Mouse (Mus musculus): ENCODE results near the gene Zfp2. TPM values are rescaled to one million over a fixed set of nuclear protein-coding genes. Genes with fewer than 3 reads are reported as not detected.

The Zfp2 gene
- polyA plus RNA-seq, 1 experiment from 2014 or later, result 7.8 TPM

- H3K27me3 ChIP-seq (ENCODE audit: control insufficient read depth, insufficient read depth, low read length), result no peaks in the 10 kb centered on the region
- H3K9me3 ChIP-seq (ENCODE audit: control insufficient read depth, low read length), result peaks cover 24% of the 10 kb centered on the region
- no peaks in the 10 kb centered on the region for H3K4me1 ChIP-seq (ENCODE audit: control insufficient read depth in 2 of 2, insufficient read depth in 2 of 2, low read length in 2 of 2)
- no peak overlapping the region for H3K27ac ChIP-seq (replicated peaks in 1 of 2; ENCODE audit: control insufficient read depth in 1 of 2, insufficient read depth in 1 of 2, low read depth in 2 of 2, low read length in 2 of 2)
- ATAC-seq (ENCODE audit: insufficient number of reproducible peaks, insufficient read depth, low FRiP score, low read depth), result no peak
- H3K4me3 ChIP-seq (ENCODE audit: control insufficient read depth in 1 of 2, insufficient read depth in 1 of 2, low read depth in 1 of 2, low read length in 2 of 2), result no peak overlapping the region
- no peak overlapping the region for H3K9ac ChIP-seq (ENCODE audit: low read length)
- H3K4me2 ChIP-seq (ENCODE audit: low read length), result no peak overlapping the region
- H3K36me3 ChIP-seq (ENCODE audit: control insufficient read depth, insufficient read depth, low read length), result peaks cover 81% of the 10 kb centered on the region
- WGBS, result 86% methylated on average over 5 of the region's 5 CpGs
These were observed 7.8 kb downstream of the Zfp2 start for GRCm38 (mm10) chr11:50908136-50908535.

- no peaks in the 10 kb centered on the region for H3K27me3 ChIP-seq (ENCODE audit: control insufficient read depth, insufficient read depth, low read length)
- H3K36me3 ChIP-seq (ENCODE audit: control insufficient read depth, insufficient read depth, low read length), result peaks cover 28% of the 10 kb centered on the region
- no peaks in the 10 kb centered on the region for H3K4me1 ChIP-seq (ENCODE audit: control insufficient read depth in 2 of 2, insufficient read depth in 2 of 2, low read length in 2 of 2)
- H3K9ac ChIP-seq (ENCODE audit: low read length), result no peak overlapping the region
- 64% methylated on average over 1 of the region's 1 CpGs for WGBS
- no peak overlapping the region for H3K4me3 ChIP-seq (ENCODE audit: control insufficient read depth in 1 of 2, insufficient read depth in 1 of 2, low read depth in 1 of 2, low read length in 2 of 2)
- H3K27ac ChIP-seq (replicated peaks in 1 of 2; ENCODE audit: control insufficient read depth in 1 of 2, insufficient read depth in 1 of 2, low read depth in 2 of 2, low read length in 2 of 2), result no peak overlapping the region
- peaks cover 61% of the 10 kb centered on the region for H3K9me3 ChIP-seq (ENCODE audit: control insufficient read depth, low read length)
- H3K4me2 ChIP-seq (ENCODE audit: low read length), result no peak overlapping the region
- no peak for ATAC-seq (ENCODE audit: insufficient number of reproducible peaks, insufficient read depth, low FRiP score, low read depth)
These were observed 18.6 kb downstream of the Zfp2 start for GRCm38 (mm10) chr11:50897359-50897758.

- Histone ChIP-seq H3K4me1 (ENCODE audit: control insufficient read depth in 2 of 2, insufficient read depth in 2 of 2, low read length in 2 of 2) (no peaks in the 10 kb centered on the region), H3K9ac (ENCODE audit: low read length) (no peak overlapping the region), H3K27me3 (ENCODE audit: control insufficient read depth, insufficient read depth, low read length) (no peaks in the 10 kb centered on the region), H3K4me3 (ENCODE audit: control insufficient read depth in 1 of 2, insufficient read depth in 1 of 2, low read depth in 1 of 2, low read length in 2 of 2) (no peak overlapping the region), H3K36me3 (ENCODE audit: control insufficient read depth, insufficient read depth, low read length) (no peaks in the 10 kb centered on the region), H3K9me3 (ENCODE audit: control insufficient read depth, low read length) (peaks cover 15% of the 10 kb centered on the region), H3K4me2 (ENCODE audit: low read length) (no peak overlapping the region), H3K27ac (replicated peaks in 1 of 2; ENCODE audit: control insufficient read depth in 1 of 2, insufficient read depth in 1 of 2, low read depth in 2 of 2, low read length in 2 of 2) (no peak overlapping the region)
- 35% methylated on average over 2 of the region's 2 CpGs for WGBS
- ATAC-seq (ENCODE audit: insufficient number of reproducible peaks, insufficient read depth, low FRiP score, low read depth), result no peak
These were observed 23.5 kb downstream of the Zfp2 start for GRCm38 (mm10) chr11:50892441-50892840.

GRCm38 (mm10) chr11:50887390-50888128 lies 28.4 kb downstream of the Zfp2 start, which contains the start of gene Zfp454:
Gene Zfp454, minus strand, starts transcription at chr11:50887651.
- Histone ChIP-seq H3K4me2 (ENCODE audit: low read length) (peak within 1 kb of the TSS; percentile 87), H3K4me3 (ENCODE audit: control insufficient read depth in 1 of 2, insufficient read depth in 1 of 2, low read depth in 1 of 2, low read length in 2 of 2) (peak within 1 kb of the TSS; percentile 51 to 52), H3K9ac (ENCODE audit: low read length) (peak within 1 kb of the TSS; percentile 76), H3K36me3 (ENCODE audit: control insufficient read depth, insufficient read depth, low read length) (peaks cover 11% of the 10 kb centered on the region), H3K9me3 (ENCODE audit: control insufficient read depth, low read length) (peaks cover 2% of the 10 kb centered on the region; the same call in 1 of the 2 replicates), H3K4me1 (ENCODE audit: control insufficient read depth in 2 of 2, insufficient read depth in 2 of 2, low read length in 2 of 2) (peaks cover 0 to 8% of the 10 kb centered on the region in 2 experiments; a peak in 3 of 4 replicates), H3K27ac (replicated peaks in 1 of 2; ENCODE audit: control insufficient read depth in 1 of 2, insufficient read depth in 1 of 2, low read depth in 2 of 2, low read length in 2 of 2) (peak within 1 kb of the TSS; percentile 20 to 68; a peak in 2 of 4 replicates), H3K27me3 (ENCODE audit: control insufficient read depth, insufficient read depth, low read length) (no peaks in the 10 kb centered on the region)
- peak; percentile 78 for ATAC-seq (ENCODE audit: insufficient number of reproducible peaks, insufficient read depth, low FRiP score, low read depth)
- WGBS, result 5% methylated on average over 26 of the region's 26 CpGs

- Histone ChIP-seq H3K9ac (ENCODE audit: low read length) (peak overlapping the region; percentile 76), H3K9me3 (ENCODE audit: control insufficient read depth, low read length) (no peaks in the 10 kb centered on the region), H3K27ac (replicated peaks in 1 of 2; ENCODE audit: control insufficient read depth in 1 of 2, insufficient read depth in 1 of 2, low read depth in 2 of 2, low read length in 2 of 2) (peak overlapping the region; percentile 20 to 68; a peak in 2 of 4 replicates), H3K4me2 (ENCODE audit: low read length) (peak overlapping the region; percentile 87), H3K4me3 (ENCODE audit: control insufficient read depth in 1 of 2, insufficient read depth in 1 of 2, low read depth in 1 of 2, low read length in 2 of 2) (peak overlapping the region; percentile 51 to 52), H3K27me3 (ENCODE audit: control insufficient read depth, insufficient read depth, low read length) (no peaks in the 10 kb centered on the region), H3K4me1 (ENCODE audit: control insufficient read depth in 2 of 2, insufficient read depth in 2 of 2, low read length in 2 of 2) (peaks cover 0 to 8% of the 10 kb centered on the region in 2 experiments; a peak in 3 of 4 replicates), H3K36me3 (ENCODE audit: control insufficient read depth, insufficient read depth, low read length) (peaks cover 16% of the 10 kb centered on the region)
- ATAC-seq (ENCODE audit: insufficient number of reproducible peaks, insufficient read depth, low FRiP score, low read depth), result no peak
- 31% methylated on average over 10 of the region's 10 CpGs for WGBS
These were observed 29.1 kb downstream of the Zfp2 start for GRCm38 (mm10) chr11:50886933-50887293.

- Histone ChIP-seq H3K27ac (replicated peaks in 1 of 2; ENCODE audit: control insufficient read depth in 1 of 2, insufficient read depth in 1 of 2, low read depth in 2 of 2, low read length in 2 of 2) (no peak overlapping the region), H3K9me3 (ENCODE audit: control insufficient read depth, low read length) (no peaks in the 10 kb centered on the region), H3K4me3 (ENCODE audit: control insufficient read depth in 1 of 2, insufficient read depth in 1 of 2, low read depth in 1 of 2, low read length in 2 of 2) (peak overlapping the region; percentile 51 to 52), H3K9ac (ENCODE audit: low read length) (peak overlapping the region; percentile 76), H3K4me2 (ENCODE audit: low read length) (peak overlapping the region; percentile 87), H3K27me3 (ENCODE audit: control insufficient read depth, insufficient read depth, low read length) (no peaks in the 10 kb centered on the region), H3K4me1 (ENCODE audit: control insufficient read depth in 2 of 2, insufficient read depth in 2 of 2, low read length in 2 of 2) (peaks cover 0 to 8% of the 10 kb centered on the region in 2 experiments; a peak in 3 of 4 replicates), H3K36me3 (ENCODE audit: control insufficient read depth, insufficient read depth, low read length) (peaks cover 16% of the 10 kb centered on the region)
- WGBS, result 56% methylated on average over 8 of the region's 8 CpGs
- ATAC-seq (ENCODE audit: insufficient number of reproducible peaks, insufficient read depth, low FRiP score, low read depth), result no peak
These were observed 29.6 kb downstream of the Zfp2 start for GRCm38 (mm10) chr11:50886231-50886932.

- 76% methylated on average over 3 of the region's 3 CpGs for WGBS
- ATAC-seq (ENCODE audit: insufficient number of reproducible peaks, insufficient read depth, low FRiP score, low read depth), result no peak
These were observed 32.2 kb downstream of the Zfp2 start for GRCm38 (mm10) chr11:50883756-50884155.

More at GRCm38 (mm10) chr11:50883756-50884155, 32.2 kb downstream of the Zfp2 start:
- Histone ChIP-seq H3K27me3 (ENCODE audit: control insufficient read depth, insufficient read depth, low read length) (no peaks in the 10 kb centered on the region), H3K4me3 (ENCODE audit: control insufficient read depth in 1 of 2, insufficient read depth in 1 of 2, low read depth in 1 of 2, low read length in 2 of 2) (no peak overlapping the region), H3K4me1 (ENCODE audit: control insufficient read depth in 2 of 2, insufficient read depth in 2 of 2, low read length in 2 of 2) (peaks cover 0 to 8% of the 10 kb centered on the region in 2 experiments; a peak in 3 of 4 replicates), H3K9ac (ENCODE audit: low read length) (no peak overlapping the region), H3K27ac (replicated peaks in 1 of 2; ENCODE audit: control insufficient read depth in 1 of 2, insufficient read depth in 1 of 2, low read depth in 2 of 2, low read length in 2 of 2) (no peak overlapping the region), H3K36me3 (ENCODE audit: control insufficient read depth, insufficient read depth, low read length) (peaks cover 16% of the 10 kb centered on the region), H3K9me3 (ENCODE audit: control insufficient read depth, low read length) (no peaks in the 10 kb centered on the region), H3K4me2 (ENCODE audit: low read length) (no peak overlapping the region)
